In genomic region chr6:103512911-103513321, GRCm38 (mm10) we compare ENCODE assay signal across 11 mouse cellular contexts. TPM values are rescaled to one million over a fixed set of nuclear protein-coding genes. Genes with fewer than 3 reads are reported as not detected.
DNase-seq lines count a peak whose midpoint lies in the region; ATAC-seq and TF ChIP-seq lines count a peak whose summit lies in the region.
"Had no signal": no experiment of that assay in that cellular context is flagged by ENCODE, and none has a peak within 500 bp of the region (broad histone marks: within the 10 kb centered on the region; RNA-seq: fewer than 3 reads in every experiment).

No protein-coding gene starts in this region.

- H3K36me3 ChIP-seq in embryonic facial prominence, embryonic 14.5 days (ENCODE audit: control insufficient read depth, insufficient read depth, low read length) = no peaks in the 10 kb centered on the region
- no peaks in the 10 kb centered on the region for H3K36me3 ChIP-seq in embryonic facial prominence, embryonic 10.5 days (replicated peaks)
- H3K36me3 ChIP-seq in stomach, embryonic 16.5 days (ENCODE audit: control insufficient read depth, insufficient read depth, low read length) = no peaks in the 10 kb centered on the region
- no peaks in the 10 kb centered on the region for H3K36me3 ChIP-seq in stomach, postnatal 0 days (ENCODE audit: control insufficient read depth, insufficient read depth, low read length)
- no peaks in the 10 kb centered on the region for H3K36me3 ChIP-seq in hindbrain, embryonic 16.5 days (ENCODE audit: control insufficient read depth, insufficient read depth, low read length)
- no peaks in the 10 kb centered on the region for H3K36me3 ChIP-seq in liver, postnatal 0 days (replicated peaks; ENCODE audit: insufficient read depth, low read length)
- no peaks in the 10 kb centered on the region for H3K36me3 ChIP-seq in kidney, adult 2 months (ENCODE audit: control insufficient read depth, insufficient read depth, low read length)

- H3K9me3 ChIP-seq in embryonic facial prominence, embryonic 14.5 days (ENCODE audit: control insufficient read depth, low read length) = no peaks in the 10 kb centered on the region
- no peaks in the 10 kb centered on the region for H3K9me3 ChIP-seq in embryonic facial prominence, embryonic 10.5 days
- H3K9me3 ChIP-seq in stomach, embryonic 16.5 days (replicated peaks; ENCODE audit: control insufficient read depth, low read length) = no peaks in the 10 kb centered on the region
- no peaks in the 10 kb centered on the region for H3K9me3 ChIP-seq in stomach, postnatal 0 days (ENCODE audit: control insufficient read depth, low read length)
- H3K9me3 ChIP-seq in hindbrain, embryonic 16.5 days (ENCODE audit: control insufficient read depth, low read length) = no peaks in the 10 kb centered on the region
- H3K9me3 ChIP-seq in liver, postnatal 0 days (ENCODE audit: low read length) = no peaks in the 10 kb centered on the region

- H3K4me1 ChIP-seq in embryonic facial prominence, embryonic 14.5 days (ENCODE audit: control insufficient read depth, insufficient read depth, low read length) = peaks cover 2% of the 10 kb centered on the region; the same call in 1 of the 2 replicates
- peaks cover 22% of the 10 kb centered on the region for H3K4me1 ChIP-seq in embryonic facial prominence, embryonic 10.5 days
- H3K4me1 ChIP-seq in stomach, embryonic 16.5 days (ENCODE audit: control insufficient read depth, insufficient read depth, low read length) = peaks cover 5% of the 10 kb centered on the region; the same call in 1 of the 2 replicates
- no peaks in the 10 kb centered on the region for H3K4me1 ChIP-seq in stomach, postnatal 0 days (replicated peaks; ENCODE audit: control insufficient read depth, insufficient read depth)
- H3K4me1 ChIP-seq in hindbrain, embryonic 16.5 days (ENCODE audit: control insufficient read depth, insufficient read depth, low read depth, low read length) = peaks cover 10% of the 10 kb centered on the region
- no peaks in the 10 kb centered on the region for H3K4me1 ChIP-seq in liver, postnatal 0 days (ENCODE audit: insufficient read depth)
- no peaks in the 10 kb centered on the region for H3K4me1 ChIP-seq in kidney, adult 2 months (ENCODE audit: control insufficient read depth, insufficient read depth, low read length)

- H3K4me2 ChIP-seq in embryonic facial prominence, embryonic 14.5 days (ENCODE audit: low read depth, low read length) = peak overlapping the region; percentile 57; the same call in 1 of the 2 replicates
- peak overlapping the region; percentile 72; the same call in 1 of the 2 replicates for H3K4me2 ChIP-seq in stomach, embryonic 16.5 days (ENCODE audit: low read depth, low read length)
- H3K4me2 ChIP-seq in stomach, postnatal 0 days (replicated peaks; ENCODE audit: low read depth) = no peak overlapping the region
- H3K4me2 ChIP-seq in hindbrain, embryonic 16.5 days (ENCODE audit: low read length) = peak overlapping the region; percentile 51
- H3K4me2 ChIP-seq in liver, postnatal 0 days (ENCODE audit: low read depth, low read length) = no peak overlapping the region

- no peak overlapping the region for H3K27ac ChIP-seq in embryonic facial prominence, embryonic 14.5 days (replicated peaks; ENCODE audit: low read depth, low read length)
- no peak overlapping the region for H3K27ac ChIP-seq in embryonic facial prominence, embryonic 10.5 days (replicated peaks)
- no peak overlapping the region for H3K27ac ChIP-seq in stomach, embryonic 16.5 days (ENCODE audit: low read length)
- no peak overlapping the region for H3K27ac ChIP-seq in stomach, postnatal 0 days (replicated peaks)
- H3K27ac ChIP-seq in hindbrain, embryonic 16.5 days (ENCODE audit: low read depth, low read length) = peak overlapping the region; percentile 44
- no peak overlapping the region for H3K27ac ChIP-seq in liver, postnatal 0 days (ENCODE audit: low read depth)
- no peak overlapping the region for H3K27ac ChIP-seq in kidney, adult 2 months (ENCODE audit: insufficient read depth, low read depth, low read length)

- no peak for TF ChIP-seq CTCF in stomach, postnatal 0 days (IDR thresholded peaks at IDR 0.05; ENCODE audit: low read depth)
- TF ChIP-seq CTCF in liver, postnatal 0 days (IDR thresholded peaks at IDR 0.05; ENCODE audit: low read depth) = no peak
- TF ChIP-seq CTCF in kidney, adult 2 months (conservative IDR thresholded peaks at IDR 0.05; ENCODE audit: insufficient read depth, insufficient read length, low read depth, low read length) = no peak

- DNase-seq in embryonic facial prominence, embryonic 14.5 days (ENCODE audit: low spot score) = peak; percentile 6
- DNase-seq in embryonic facial prominence, embryonic 10.5 days (ENCODE audit: low spot score) = no peak
- no peak for DNase-seq in stomach, postnatal 0 days (ENCODE audit: low spot score)
- no peak for DNase-seq in liver, postnatal 0 days
- DNase-seq in kidney, adult 2 months = no peak
- no peak for DNase-seq in kidney, adult 11 months

- peaks cover 45% of the 10 kb centered on the region for H3K27me3 ChIP-seq in embryonic facial prominence, embryonic 14.5 days (replicated peaks; ENCODE audit: control insufficient read depth, insufficient read depth, low read length)
- peaks cover 60% of the 10 kb centered on the region for H3K27me3 ChIP-seq in embryonic facial prominence, embryonic 10.5 days (replicated peaks; ENCODE audit: low read depth, poor library complexity, severe bottlenecking)
- H3K27me3 ChIP-seq in stomach, embryonic 16.5 days (ENCODE audit: control insufficient read depth, insufficient read depth, low read length) = peaks cover 23% of the 10 kb centered on the region
- H3K27me3 ChIP-seq in stomach, postnatal 0 days (ENCODE audit: control insufficient read depth, insufficient read depth, low read length) = no peaks in the 10 kb centered on the region
- no peaks in the 10 kb centered on the region for H3K27me3 ChIP-seq in hindbrain, embryonic 16.5 days (replicated peaks; ENCODE audit: control insufficient read depth, insufficient read depth, low read length)
- peaks cover 22% of the 10 kb centered on the region for H3K27me3 ChIP-seq in liver, postnatal 0 days (ENCODE audit: insufficient read depth, low read length)
- H3K27me3 ChIP-seq in kidney, adult 2 months (replicated peaks; ENCODE audit: control insufficient read depth, insufficient read depth, low read length) = no peaks in the 10 kb centered on the region

- TF ChIP-seq EP300 in stomach, postnatal 0 days (optimal IDR thresholded peaks at IDR 0.05) = no peak
- no peak for TF ChIP-seq EP300 in liver, postnatal 0 days (IDR thresholded peaks at IDR 0.05; ENCODE audit: low read depth)

- ATAC-seq in embryonic facial prominence, embryonic 14.5 days (ENCODE audit: low read depth) = no peak
- ATAC-seq in stomach, embryonic 16.5 days (ENCODE audit: insufficient read depth, low FRiP score) = no peak
- no peak for ATAC-seq in stomach, postnatal 0 days (ENCODE audit: low FRiP score, low TSS enrichment)
- 0 out of 2 replicates have a peak, but pooled peaks have one; percentile 4 for ATAC-seq in hindbrain, embryonic 16.5 days
- ATAC-seq in liver, postnatal 0 days = no peak
- ATAC-seq: lung, postnatal 0 days had no signal

- no peak overlapping the region for H3K4me3 ChIP-seq in embryonic facial prominence, embryonic 14.5 days (ENCODE audit: low read depth, low read length)
- H3K4me3 ChIP-seq in embryonic facial prominence, embryonic 10.5 days = no peak overlapping the region
- no peak overlapping the region; the same call in 1 of the 2 replicates for H3K4me3 ChIP-seq in stomach, embryonic 16.5 days (replicated peaks; ENCODE audit: low read length)
- no peak overlapping the region for H3K4me3 ChIP-seq in stomach, postnatal 0 days (ENCODE audit: low read depth, low read length)
- H3K4me3 ChIP-seq in hindbrain, embryonic 16.5 days (ENCODE audit: low read length) = peak overlapping the region; percentile 73
- H3K4me3 ChIP-seq in liver, postnatal 0 days (ENCODE audit: low read depth, low read length) = no peak overlapping the region
- no peak overlapping the region for H3K4me3 ChIP-seq in kidney, adult 2 months (ENCODE audit: insufficient read depth, low read depth, low read length)
- H3K4me3 ChIP-seq: myocyte had no signal

- no peak for TF ChIP-seq POLR2A in kidney, adult 2 months (IDR thresholded peaks at IDR 0.05; ENCODE audit: low read depth, low read length)

- WGBS in embryonic facial prominence, embryonic 14.5 days = 42% methylated on average over 6 of the region's 6 CpGs
- WGBS in embryonic facial prominence, embryonic 10.5 days = 54% methylated on average over 6 of the region's 6 CpGs
- 49% methylated on average over 6 of the region's 6 CpGs for WGBS in stomach, embryonic 16.5 days
- 42% methylated on average over 6 of the region's 6 CpGs for WGBS in stomach, postnatal 0 days
- 41% methylated on average over 6 of the region's 6 CpGs for WGBS in hindbrain, embryonic 16.5 days
- 46% methylated on average over 6 of the region's 6 CpGs for WGBS in liver, postnatal 0 days (ENCODE audit: insufficient replicate concordance)
- 45% methylated on average over 6 of the region's 6 CpGs for WGBS in kidney, adult 2 months

- H3K9ac ChIP-seq in embryonic facial prominence, embryonic 14.5 days (ENCODE audit: low read depth, low read length) = no peak overlapping the region
- H3K9ac ChIP-seq in stomach, embryonic 16.5 days (ENCODE audit: low read length) = no peak overlapping the region
- no peak overlapping the region for H3K9ac ChIP-seq in stomach, postnatal 0 days (ENCODE audit: low read length)
- H3K9ac ChIP-seq in hindbrain, embryonic 16.5 days (ENCODE audit: low read depth, low read length) = peak overlapping the region; percentile 52
- no peak overlapping the region for H3K9ac ChIP-seq in liver, postnatal 0 days (replicated peaks)

RNA-seq across cellular contexts. Expression of gene Chl1, which starts 2.5 kb away (rescaled TPM):
- 4.7 and 5.5 TPM in 2 replicates for polyA plus RNA-seq in embryonic facial prominence, embryonic 14.5 days (2014; fragmentation: Nextera tagmentation; extraction: Ambion mirVana)
- 1.2 and 1.3 TPM in 2 replicates for polyA plus RNA-seq in embryonic facial prominence, embryonic 10.5 days (2016; fragmentation: Nextera tagmentation; extraction: Ambion mirVana)
- 8.9 and 11.1 TPM in 2 replicates for polyA plus RNA-seq in stomach, embryonic 16.5 days (2015; fragmentation: Nextera tagmentation; extraction: Ambion mirVana)
- polyA plus RNA-seq in stomach, postnatal 0 days (2015; fragmentation: Nextera tagmentation; extraction: Ambion mirVana) = 15.3 and 16.3 TPM in 2 replicates
- 143 and 157 TPM in 2 replicates for polyA plus RNA-seq in hindbrain, embryonic 16.5 days (2015; fragmentation: Nextera tagmentation; extraction: Ambion mirVana)
- not detected in 2 replicates for polyA plus RNA-seq in liver, postnatal 0 days (2015; fragmentation: Nextera tagmentation; extraction: Ambion mirVana)
- 0.15 and 0.42 TPM in 2 replicates for polyA plus RNA-seq in kidney, adult 2 months (2012; rRNA removed)
- polyA plus RNA-seq: heart, postnatal 0 days; myocyte had no signal

Comparison
In these comparisons a context has a peak if more than half of its experiments do, and no peak if none do; other contexts are left out.
1. H3K4me2 ChIP-seq: peak in embryonic facial prominence, embryonic 14.5 days (single experiment), stomach, embryonic 16.5 days (single experiment) and hindbrain, embryonic 16.5 days (single experiment); none in stomach, postnatal 0 days (single experiment) and liver, postnatal 0 days (single experiment).